Mouse (Mus musculus) midbrain, embryonic 16.5 days (tissue): ENCODE data around the gene Ift172. TPM values are rescaled to one million over a fixed set of nuclear protein-coding genes. Genes with fewer than 3 reads are reported as not detected.

ENCODE experiments used
- ATAC-seq: fragments of 200-750 bp; cut with Nextera tagmentation; 2 replicates; pipeline ENCODE4 v1.8.0; 2017; ENCODE audit warnings: moderate TSS enrichment
- H3K27ac ChIP-seq: fragments of 300-500 bp; sonication (generic); 2 replicates; pipeline ENCODE4 v1.5.1; 2014; ENCODE audit warnings: mild to moderate bottlenecking, low read length, mixed read lengths
- H3K27me3 ChIP-seq: fragments of 300-500 bp; sonication (generic); 2 replicates; pipeline ENCODE4 v1.6.1; 2014; ENCODE audit warnings: low read depth, low read length, mixed read lengths; ENCODE audit not compliant: control insufficient read depth, insufficient read depth
- H3K36me3 ChIP-seq: fragments of 300-500 bp; sonication (generic); 2 replicates; pipeline ENCODE4 v1.6.1; 2014; ENCODE audit warnings: mild to moderate bottlenecking, low read length, moderate library complexity, mixed read lengths; ENCODE audit not compliant: control insufficient read depth, insufficient read depth
- H3K4me1 ChIP-seq: fragments of 300-500 bp; sonication (generic); 2 replicates; pipeline ENCODE4 v1.6.1; 2014; ENCODE audit warnings: mild to moderate bottlenecking, low read length, mixed read lengths; ENCODE audit not compliant: control insufficient read depth, insufficient read depth
- H3K4me2 ChIP-seq: fragments of 300-500 bp; sonication (generic); 2 replicates; pipeline ENCODE4 v1.6.1; 2014; ENCODE audit warnings: mild to moderate bottlenecking, low read length, mixed read lengths
- H3K4me3 ChIP-seq: fragments of 300-500 bp; sonication (generic); 2 replicates; pipeline ENCODE4 v1.5.1; 2014; ENCODE audit warnings: low read depth, mild to moderate bottlenecking, low read length, moderate library complexity, mixed read lengths
- H3K9ac ChIP-seq: fragments of 300-500 bp; sonication (generic); 2 replicates; pipeline ENCODE4 v1.6.1; 2014; ENCODE audit warnings: low read depth, low read length, mixed read lengths
- H3K9me3 ChIP-seq: fragments of 300-500 bp; sonication (generic); replicated peaks from 2 replicates; pipeline ENCODE4 v1.6.1; 2014; ENCODE audit warnings: mild to moderate bottlenecking, low read length, mixed read lengths; ENCODE audit not compliant: control insufficient read depth, poor library complexity, severe bottlenecking
- WGBS: fragments of 180-500 bp; shearing (Covaris S2); extraction: QIAGEN DNeasy Blood & Tissue Kit; methylation state at CpG from one replicate; pipeline ENCODE4 v1.1.7; 2014; 5-methylcytosine and 5-hydroxymethylcytosine counted together
- polyA plus RNA-seq: library from polyadenylated mRNA; unstranded; fragments of >200 nt; fragmentation: Nextera tagmentation; extraction: Ambion mirVana; gene quantifications from 2 replicates; pipeline ENCODE4 v1.2.1, GENCODE M21; 2015

Gene Ift172
- polyA plus RNA-seq, 1 experiment from 2014 or later = 32.3 TPM

- Histone ChIP-seq H3K4me2 (no peak overlapping the region), H3K9ac (no peak overlapping the region), H3K4me1 (no peaks in the 10 kb centered on the region), H3K27ac (no peak overlapping the region), H3K36me3 (peaks cover 35% of the 10 kb centered on the region), H3K4me3 (no peak overlapping the region), H3K27me3 (no peaks in the 10 kb centered on the region), H3K9me3 (no peaks in the 10 kb centered on the region)
- WGBS = 97% methylated on average over 8 of the region's 8 CpGs
- ATAC-seq = no peak
These were observed 37.1 kb downstream of the Ift172 start for GRCm38 (mm10) chr5:31253806-31254205.

GRCm38 (mm10) chr5:31252795-31253545 is 37.9 kb downstream of the Ift172 start:
- WGBS = 83% methylated on average over 16 of the region's 16 CpGs
- no peak for ATAC-seq
- Histone ChIP-seq H3K4me1 (no peaks in the 10 kb centered on the region), H3K9ac (no peak overlapping the region), H3K9me3 (no peaks in the 10 kb centered on the region), H3K4me2 (no peak overlapping the region), H3K36me3 (peaks cover 36% of the 10 kb centered on the region), H3K4me3 (no peak overlapping the region), H3K27ac (no peak overlapping the region), H3K27me3 (no peaks in the 10 kb centered on the region)

GRCm38 (mm10) chr5:31252151-31252550 is 38.8 kb downstream of the Ift172 start:
- Histone ChIP-seq H3K27me3 (no peaks in the 10 kb centered on the region), H3K4me3 (no peak overlapping the region), H3K36me3 (peaks cover 40% of the 10 kb centered on the region), H3K4me2 (no peak overlapping the region), H3K4me1 (no peaks in the 10 kb centered on the region), H3K9me3 (no peaks in the 10 kb centered on the region), H3K9ac (no peak overlapping the region), H3K27ac (no peak overlapping the region)
- 54% methylated on average over 10 of the region's 10 CpGs for WGBS
- ATAC-seq = 0 out of 2 replicates have a peak, but pooled peaks have one; percentile 3

GRCm38 (mm10) chr5:31251541-31252101 is 39.3 kb downstream of the Ift172 start, which contains the start of gene Krtcap3:
Gene Krtcap3 (plus strand): TSS chr5:31251691.
- H3K9me3 ChIP-seq = no peaks in the 10 kb centered on the region

GRCm38 (mm10) chr5:31250716-31251115 is 40.2 kb downstream of the Ift172 start:
- no peak overlapping the region for H3K9ac ChIP-seq
- WGBS = 54% methylated on average over 4 of the region's 4 CpGs
- H3K27me3 ChIP-seq = no peaks in the 10 kb centered on the region
- no peak overlapping the region for H3K4me2 ChIP-seq
- no peaks in the 10 kb centered on the region for H3K9me3 ChIP-seq
- H3K4me3 ChIP-seq = no peak overlapping the region
- no peaks in the 10 kb centered on the region for H3K4me1 ChIP-seq
- H3K27ac ChIP-seq = no peak overlapping the region
- H3K36me3 ChIP-seq = peaks cover 41% of the 10 kb centered on the region
- ATAC-seq = peak; percentile 41; the same call in 1 of the 2 replicates

More at GRCm38 (mm10) chr5:31251541-31252101, 39.3 kb downstream of the Ift172 start, which contains the start of gene Krtcap3:
- WGBS = 13% methylated on average over 42 of the region's 47 CpGs
- Histone ChIP-seq H3K36me3 (peaks cover 37% of the 10 kb centered on the region), H3K4me3 (no peak within 1 kb of the TSS), H3K27ac (no peak within 1 kb of the TSS), H3K4me1 (no peaks in the 10 kb centered on the region), H3K9ac (0 out of 2 replicates have a peak within 1 kb of the TSS, but pooled peaks have one; percentile 14), H3K4me2 (no peak within 1 kb of the TSS), H3K27me3 (no peaks in the 10 kb centered on the region)
- ATAC-seq = 0 out of 2 replicates have a peak, but pooled peaks have one; percentile 37

- no peak overlapping the region for H3K27ac ChIP-seq
- no peaks in the 10 kb centered on the region for H3K9me3 ChIP-seq
- H3K4me1 ChIP-seq = peaks cover 8% of the 10 kb centered on the region
- ATAC-seq = no peak
- H3K4me3 ChIP-seq = peak overlapping the region; percentile 92
- 19% methylated on average over 10 of the region's 10 CpGs for WGBS
- H3K4me2 ChIP-seq = peak overlapping the region; percentile 80
- H3K36me3 ChIP-seq = peaks cover 27% of the 10 kb centered on the region
- H3K27me3 ChIP-seq = no peaks in the 10 kb centered on the region
- peak overlapping the region; percentile 93 for H3K9ac ChIP-seq
These were observed 48.7 kb downstream of the Ift172 start for GRCm38 (mm10) chr5:31242191-31242590.

GRCm38 (mm10) chr5:31241522-31242034 is 49.3 kb downstream of the Ift172 start:
- ATAC-seq = no peak; the same call in 1 of the 2 replicates
- H3K4me2 ChIP-seq = peak overlapping the region; percentile 80
- under 1% methylated on average over 13 of the region's 13 CpGs for WGBS

GRCm38 (mm10) chr5:31240637-31241521 is 50.0 kb downstream of the Ift172 start, which contains the start of the genes Nrbp1 and Gm9970:
Gene Nrbp1 (plus strand): TSS chr5:31240864.
Gene Gm9970 (minus strand): TSS chr5:31241232.
- Histone ChIP-seq H3K27ac (peak within 1 kb of the TSS; percentile 97), H3K36me3 (peaks cover 21% of the 10 kb centered on the region), H3K27me3 (no peaks in the 10 kb centered on the region), H3K4me2 (peak within 1 kb of the TSS; percentile 80), H3K4me3 (peak within 1 kb of the TSS; percentile 92), H3K9ac (peak within 1 kb of the TSS; percentile 93), H3K9me3 (no peaks in the 10 kb centered on the region; the same call in 1 of the 2 replicates), H3K4me1 (peaks cover 8% of the 10 kb centered on the region)
- peak; percentile 99 for ATAC-seq
- WGBS = 0% methylated on average over 66 of the region's 103 CpGs

More at GRCm38 (mm10) chr5:31241522-31242034, 49.3 kb downstream of the Ift172 start:
- peak overlapping the region; percentile 97 for H3K27ac ChIP-seq
- peaks cover 8% of the 10 kb centered on the region for H3K4me1 ChIP-seq
- H3K27me3 ChIP-seq = no peaks in the 10 kb centered on the region
- peaks cover 27% of the 10 kb centered on the region for H3K36me3 ChIP-seq
- H3K4me3 ChIP-seq = peak overlapping the region; percentile 92
- H3K9ac ChIP-seq = peak overlapping the region; percentile 93
- no peaks in the 10 kb centered on the region; the same call in 1 of the 2 replicates for H3K9me3 ChIP-seq
